Mouse (Mus musculus): Measurements from ENCODE around the gene Cd80. TPM values are rescaled to one million over a fixed set of nuclear protein-coding genes. Genes with fewer than 3 reads are reported as not detected.

Gene Cd80
- polyA plus RNA-seq, 1 experiment from 2014 or later: 0.74 TPM

GRCm38 (mm10) chr16:38522129-38523084, 67.0 kb downstream of the Cd80 start, which contains the start of gene Timmdc1:
Gene Timmdc1, minus strand, starts transcription at chr16:38522663.
- peak; percentile 99 for ATAC-seq (ENCODE audit: low read depth)
- Histone ChIP-seq H3K4me2 (ENCODE audit: low read depth, low read length) (peak within 1 kb of the TSS; percentile 62), H3K36me3 (ENCODE audit: control insufficient read depth, insufficient read depth, low read length) (peaks cover 21% of the 10 kb centered on the region), H3K27ac (ENCODE audit: low read depth, low read length) (peak within 1 kb of the TSS; percentile 90), H3K4me3 (ENCODE audit: low read depth, low read length) (peak within 1 kb of the TSS; percentile 92), H3K27me3 (ENCODE audit: control insufficient read depth, insufficient read depth, low read length) (no peaks in the 10 kb centered on the region), H3K9me3 (ENCODE audit: control insufficient read depth, low read length) (no peaks in the 10 kb centered on the region), H3K9ac (replicated peaks; ENCODE audit: low read depth, low read length) (peak within 1 kb of the TSS; percentile 95), H3K4me1 (ENCODE audit: control insufficient read depth, insufficient read depth, low read length) (peaks cover 12% of the 10 kb centered on the region; the same call in 1 of the 2 replicates)
- under 1% methylated on average over 73 of the region's 73 CpGs for WGBS

- no peaks in the 10 kb centered on the region for H3K27me3 ChIP-seq (ENCODE audit: control insufficient read depth, insufficient read depth, low read length)
- no peak for ATAC-seq (ENCODE audit: low read depth)
- no peak overlapping the region for H3K4me2 ChIP-seq (ENCODE audit: low read depth, low read length)
- H3K9me3 ChIP-seq (ENCODE audit: control insufficient read depth, low read length): no peaks in the 10 kb centered on the region
- H3K27ac ChIP-seq (ENCODE audit: low read depth, low read length): no peak overlapping the region
- peaks cover 47% of the 10 kb centered on the region for H3K36me3 ChIP-seq (ENCODE audit: control insufficient read depth, insufficient read depth, low read length)
- H3K9ac ChIP-seq (replicated peaks; ENCODE audit: low read depth, low read length): no peak overlapping the region
- H3K4me1 ChIP-seq (ENCODE audit: control insufficient read depth, insufficient read depth, low read length): peaks cover 12% of the 10 kb centered on the region; the same call in 1 of the 2 replicates
- no peak overlapping the region for H3K4me3 ChIP-seq (ENCODE audit: low read depth, low read length)
- 95% methylated on average over 6 of the region's 6 CpGs for WGBS
Observed at GRCm38 (mm10) chr16:38526264-38526663, 70.9 kb downstream of the Cd80 start.

- Histone ChIP-seq H3K4me1 (ENCODE audit: control insufficient read depth, insufficient read depth, low read length) (no peaks in the 10 kb centered on the region), H3K27ac (ENCODE audit: low read depth, low read length) (no peak overlapping the region), H3K4me3 (ENCODE audit: low read depth, low read length) (no peak overlapping the region), H3K27me3 (ENCODE audit: control insufficient read depth, insufficient read depth, low read length) (no peaks in the 10 kb centered on the region), H3K9ac (replicated peaks; ENCODE audit: low read depth, low read length) (no peak overlapping the region), H3K36me3 (ENCODE audit: control insufficient read depth, insufficient read depth, low read length) (peaks cover 55% of the 10 kb centered on the region), H3K4me2 (ENCODE audit: low read depth, low read length) (no peak overlapping the region), H3K9me3 (ENCODE audit: control insufficient read depth, low read length) (no peaks in the 10 kb centered on the region)
- peak; percentile 65; the same call in 1 of the 2 replicates for ATAC-seq (ENCODE audit: low read depth)
- WGBS: 52% methylated on average over 8 of the region's 8 CpGs
Observed at GRCm38 (mm10) chr16:38536544-38537146, 81.3 kb downstream of the Cd80 start.

- Histone ChIP-seq H3K4me3 (ENCODE audit: low read depth, low read length) (no peak overlapping the region), H3K9ac (replicated peaks; ENCODE audit: low read depth, low read length) (no peak overlapping the region), H3K27ac (ENCODE audit: low read depth, low read length) (no peak overlapping the region), H3K27me3 (ENCODE audit: control insufficient read depth, insufficient read depth, low read length) (no peaks in the 10 kb centered on the region), H3K9me3 (ENCODE audit: control insufficient read depth, low read length) (no peaks in the 10 kb centered on the region), H3K4me2 (ENCODE audit: low read depth, low read length) (no peak overlapping the region), H3K4me1 (ENCODE audit: control insufficient read depth, insufficient read depth, low read length) (no peaks in the 10 kb centered on the region), H3K36me3 (ENCODE audit: control insufficient read depth, insufficient read depth, low read length) (peaks cover 51% of the 10 kb centered on the region)
- 93% methylated on average over 13 of the region's 13 CpGs for WGBS
- ATAC-seq (ENCODE audit: low read depth): no peak
Observed at GRCm38 (mm10) chr16:38538716-38539380, 83.5 kb downstream of the Cd80 start.

Other genes with a start within 250 kb of the Cd80 start
- not detected in 2 replicates for gene Nr1i2, start 160.7 kb upstream of the Cd80 start, polyA plus RNA-seq (2014; fragmentation: Nextera tagmentation; extraction: Ambion mirVana)
- 0.62 and 0.66 TPM in 2 replicates for gene Maats1, start 113.4 kb upstream of the Cd80 start, polyA plus RNA-seq (2014; fragmentation: Nextera tagmentation; extraction: Ambion mirVana)
- gene Cox17, start 108.6 kb upstream of the Cd80 start, polyA plus RNA-seq (2014; fragmentation: Nextera tagmentation; extraction: Ambion mirVana): 82.0 and 91.6 TPM in 2 replicates
- not detected in 2 replicates for gene Gm21987, start 108.5 kb upstream of the Cd80 start, polyA plus RNA-seq (2014; fragmentation: Nextera tagmentation; extraction: Ambion mirVana)
- 0.62 and 0.71 TPM in 2 replicates for gene Popdc2, start 93.4 kb upstream of the Cd80 start, polyA plus RNA-seq (2014; fragmentation: Nextera tagmentation; extraction: Ambion mirVana)
- gene Pla1a, start 22.4 kb upstream of the Cd80 start, polyA plus RNA-seq (2014; fragmentation: Nextera tagmentation; extraction: Ambion mirVana): 0.47 and 0.70 TPM in 2 replicates
- gene Adprh, start 2.9 kb upstream of the Cd80 start, polyA plus RNA-seq (2014; fragmentation: Nextera tagmentation; extraction: Ambion mirVana): 130 and 141 TPM in 2 replicates
- gene Timmdc1, start 67.1 kb downstream of the Cd80 start, polyA plus RNA-seq (2014; fragmentation: Nextera tagmentation; extraction: Ambion mirVana): 31.9 and 33.2 TPM in 2 replicates
- gene Poglut1, start 94.7 kb downstream of the Cd80 start, polyA plus RNA-seq (2014; fragmentation: Nextera tagmentation; extraction: Ambion mirVana): 57.0 and 64.2 TPM in 2 replicates
- gene Tmem39a, start 103.1 kb downstream of the Cd80 start, polyA plus RNA-seq (2014; fragmentation: Nextera tagmentation; extraction: Ambion mirVana): 30.8 and 44.0 TPM in 2 replicates